Mouse (Mus musculus): Measurements from ENCODE around the gene Tyk2.

Gene Tyk2

GRCm38 (mm10) chr9:21149077-21149653 is 18.1 kb upstream of the Tyk2 start:
- DNase-seq = no peak

GRCm38 (mm10) chr9:21148427-21148826 is 17.4 kb upstream of the Tyk2 start:
- no peak for DNase-seq

GRCm38 (mm10) chr9:21146722-21147121 is 15.7 kb upstream of the Tyk2 start:
- DNase-seq = no peak

DNA sequence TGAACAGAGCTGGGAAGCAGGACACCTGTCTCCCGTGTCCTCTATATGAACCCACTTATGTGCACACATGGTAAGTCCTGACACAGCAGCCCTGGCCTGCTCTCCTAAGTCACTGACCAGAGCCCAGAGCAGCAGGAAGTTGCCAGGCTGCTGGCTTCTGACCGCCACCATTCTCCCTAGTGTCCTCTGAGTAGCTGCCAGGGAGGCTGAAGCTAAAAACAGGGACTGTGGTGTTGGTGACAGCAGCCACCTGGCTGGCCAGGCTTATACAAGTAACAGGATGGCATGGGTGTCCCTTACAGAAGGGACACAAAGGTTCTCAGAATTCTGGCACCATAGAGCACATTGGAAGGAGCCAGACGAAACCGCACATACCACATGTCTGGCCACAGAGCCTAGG is 14.4 kb upstream of the Tyk2 start:
- no peak for DNase-seq

DNA sequence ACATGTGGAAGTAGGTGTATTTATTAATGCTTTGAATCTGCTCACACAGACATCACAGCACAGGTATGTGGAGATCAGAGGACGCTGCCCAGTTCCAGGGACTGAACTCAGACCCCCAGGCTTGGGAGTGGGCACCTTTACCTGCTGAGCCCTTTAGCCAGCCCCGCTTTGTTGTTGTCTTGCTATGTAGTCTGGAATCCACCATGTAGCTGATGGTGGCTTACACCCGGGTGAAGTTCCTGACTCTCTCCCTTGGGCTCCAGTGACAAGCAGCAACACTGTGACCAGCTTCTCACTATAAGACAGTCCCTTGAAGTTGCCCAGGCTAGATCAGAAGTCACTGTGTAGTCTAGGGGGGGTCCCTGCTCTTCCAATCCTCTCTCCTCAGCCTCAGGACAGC is 13.3 kb upstream of the Tyk2 start:
- DNase-seq = no peak

GRCm38 (mm10) chr9:21141922-21142321 is 10.9 kb upstream of the Tyk2 start:
- DNase-seq = no peak

DNA sequence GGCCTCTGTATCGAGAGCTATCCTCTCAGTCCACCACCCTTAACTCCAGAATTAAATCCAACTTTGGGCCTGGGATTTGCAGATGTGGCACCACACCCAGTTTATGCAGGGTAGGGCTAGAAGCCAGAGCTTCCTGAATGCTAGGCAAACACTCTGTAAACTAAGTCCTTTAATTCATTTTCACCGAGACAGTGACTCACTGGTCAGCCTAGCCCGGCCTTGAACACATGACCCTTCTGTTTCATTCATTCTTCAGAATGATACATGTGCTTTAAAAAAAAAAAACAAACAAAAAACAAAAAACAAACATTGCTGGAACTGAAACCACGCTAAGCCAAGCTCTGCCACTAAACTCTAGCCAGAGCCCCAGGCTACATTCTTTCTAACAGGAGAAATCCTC is 7.3 kb upstream of the Tyk2 start:
- no peak for DNase-seq

GRCm38 (mm10) chr9:21137229-21137628 is 6.2 kb upstream of the Tyk2 start:
- DNase-seq = no peak

DNA sequence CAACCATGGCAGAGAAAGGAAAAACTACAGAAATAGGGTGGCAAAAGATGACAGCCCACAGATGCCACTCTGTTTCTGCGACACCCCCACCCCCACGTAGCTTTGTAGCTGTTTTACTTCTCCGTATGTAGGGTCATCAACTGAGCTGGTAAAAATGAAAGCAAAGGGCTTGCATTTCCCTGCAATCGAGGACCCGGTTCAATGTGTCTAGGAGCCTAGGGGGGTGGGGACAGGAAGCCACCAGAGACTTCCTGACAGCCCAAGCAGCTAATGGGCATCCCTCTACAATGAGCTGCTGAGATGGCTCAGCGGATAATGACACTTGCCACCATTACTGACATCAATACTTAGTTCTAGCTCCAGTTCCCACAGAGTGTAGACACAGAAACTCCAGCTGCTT is 5.4 kb upstream of the Tyk2 start:
- DNase-seq = no peak

GRCm38 (mm10) chr9:21135941-21136381 is 4.9 kb upstream of the Tyk2 start:
- DNase-seq = no peak

DNA sequence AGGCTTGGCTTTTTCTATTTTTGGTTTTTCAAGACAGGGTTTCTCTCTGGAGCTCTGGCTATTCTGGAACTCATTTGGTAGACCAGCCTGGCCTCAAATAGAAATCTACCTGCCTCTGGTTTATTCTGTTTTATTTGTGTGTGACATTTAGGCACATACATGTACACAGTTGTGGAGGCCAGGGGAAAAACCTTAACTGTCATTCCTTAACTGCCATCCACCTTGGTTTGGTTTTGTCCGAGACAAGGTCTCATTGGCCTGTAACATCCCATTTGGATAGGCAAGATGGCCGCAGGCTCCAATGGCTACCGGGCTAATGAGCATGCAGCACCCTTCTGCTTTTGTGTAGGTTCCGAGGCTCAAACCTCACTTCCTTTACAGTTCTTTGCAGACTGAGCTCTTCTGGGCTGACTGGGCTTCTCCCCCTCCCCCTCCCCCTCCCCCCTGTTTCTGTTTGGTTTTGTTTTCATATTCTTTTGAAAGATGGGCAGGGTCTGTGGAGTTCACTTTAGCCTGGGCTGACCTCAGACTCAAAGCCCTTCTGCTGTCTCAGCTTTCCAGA is 4.4 kb upstream of the Tyk2 start:
- no peak for DNase-seq

- no peak for DNase-seq
These were observed 3.7 kb upstream of the Tyk2 start for GRCm38 (mm10) chr9:21134595-21135328.

DNA sequence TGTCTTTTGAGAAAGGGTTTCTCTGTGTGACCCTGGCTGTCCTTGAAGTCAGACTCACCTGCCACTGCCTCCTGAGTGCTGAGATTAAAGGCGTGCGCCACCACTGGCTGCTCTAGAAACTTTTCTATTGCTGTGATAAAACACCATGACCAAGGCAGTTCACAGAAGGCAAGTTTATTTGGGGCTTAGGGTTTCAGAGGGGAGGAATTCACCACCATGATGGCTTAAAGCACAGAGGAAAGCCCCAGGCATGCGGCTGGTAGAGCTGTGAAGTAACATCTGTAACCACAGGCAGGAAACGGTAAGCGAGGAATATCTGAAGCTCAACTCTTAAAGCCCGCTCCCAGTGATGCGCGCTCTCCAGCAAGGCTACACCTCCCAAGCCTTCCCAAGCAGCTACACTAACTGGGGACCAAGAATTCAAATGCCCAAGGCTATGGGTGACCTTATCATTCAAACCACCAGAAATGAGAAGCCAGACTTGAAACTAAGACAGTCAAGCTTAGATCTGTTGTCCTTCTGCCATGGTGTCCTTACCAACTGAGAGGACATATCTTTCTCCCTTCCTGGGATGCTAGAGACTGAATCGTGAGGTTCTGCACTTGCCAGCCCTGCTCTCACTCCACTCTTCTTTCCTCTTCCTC is 2.1 kb upstream of the Tyk2 start:
- DNase-seq = no peak

- no peak for DNase-seq
These were observed 1.2 kb upstream of the Tyk2 start for GRCm38 (mm10) chr9:21132102-21132775.

- no peak for DNase-seq
These were observed 4.8 kb downstream of the Tyk2 start for GRCm38 (mm10) chr9:21126259-21126627.

- no peak for DNase-seq
These were observed 5.4 kb downstream of the Tyk2 start for GRCm38 (mm10) chr9:21125502-21126258.

GRCm38 (mm10) chr9:21124837-21125236 is 6.2 kb downstream of the Tyk2 start:
- no peak for DNase-seq

DNA sequence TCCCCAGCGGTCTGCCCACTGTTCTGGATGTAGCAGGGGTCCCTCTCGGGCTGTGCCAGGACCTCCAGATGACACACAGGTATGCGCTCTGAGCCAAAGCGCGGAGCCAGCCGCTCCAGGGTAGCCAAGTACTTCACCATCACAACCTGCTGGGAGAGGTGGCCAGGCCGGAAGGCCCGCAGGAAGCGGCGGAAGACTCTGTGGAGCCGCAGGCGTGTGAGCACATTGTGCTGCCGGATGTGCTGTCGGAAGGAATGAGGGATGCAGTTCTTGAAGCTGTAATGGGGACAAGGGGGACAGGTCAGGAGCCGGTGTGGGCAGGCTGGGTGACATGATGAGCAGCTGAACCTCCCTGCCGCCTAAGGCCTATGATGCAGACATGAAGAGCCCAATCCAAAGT is 9.6 kb downstream of the Tyk2 start:
- DNase-seq = no peak

DNA sequence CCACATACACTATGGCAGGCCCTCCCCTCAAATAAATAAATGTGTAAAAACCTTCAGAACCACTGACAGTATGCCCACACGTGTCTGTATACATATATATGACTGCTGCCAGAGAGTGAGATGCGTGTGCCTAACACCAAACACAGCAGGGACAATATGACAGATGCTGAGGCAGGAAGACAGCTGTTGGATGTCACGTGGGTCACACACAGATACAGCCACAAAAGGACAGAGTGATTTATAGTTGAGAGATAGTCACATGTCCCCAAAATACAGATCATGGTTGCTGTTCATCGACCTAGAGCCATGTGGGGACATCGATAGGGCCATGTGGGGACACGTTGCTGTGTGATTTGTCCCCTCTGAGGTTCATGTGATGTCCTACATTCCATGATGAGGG is 14.0 kb downstream of the Tyk2 start:
- DNase-seq = no peak

GRCm38 (mm10) chr9:21115105-21115504 is 15.9 kb downstream of the Tyk2 start:
- no peak for DNase-seq

- no peak for DNase-seq
These were observed 16.9 kb downstream of the Tyk2 start for GRCm38 (mm10) chr9:21114190-21114589.

- no peak for DNase-seq
These were observed 17.3 kb downstream of the Tyk2 start for GRCm38 (mm10) chr9:21113751-21114150.
